Mouse (Mus musculus): ENCODE data around the gene Olfr1366. TPM values are rescaled to one million over a fixed set of nuclear protein-coding genes. Genes with fewer than 3 reads are reported as not detected.
A peak's percentile ranks its signal among the peaks of the same experiment; 100 is the strongest.
"Not testable (repeated sequence)": the region's sequence is repeated elsewhere in the genome, so short reads cannot be mapped to it uniquely, and the experiment has no call there.

Olfr1366 gene
- polyA plus RNA-seq, 1 experiment from 2014 or later: not detected

DNA sequence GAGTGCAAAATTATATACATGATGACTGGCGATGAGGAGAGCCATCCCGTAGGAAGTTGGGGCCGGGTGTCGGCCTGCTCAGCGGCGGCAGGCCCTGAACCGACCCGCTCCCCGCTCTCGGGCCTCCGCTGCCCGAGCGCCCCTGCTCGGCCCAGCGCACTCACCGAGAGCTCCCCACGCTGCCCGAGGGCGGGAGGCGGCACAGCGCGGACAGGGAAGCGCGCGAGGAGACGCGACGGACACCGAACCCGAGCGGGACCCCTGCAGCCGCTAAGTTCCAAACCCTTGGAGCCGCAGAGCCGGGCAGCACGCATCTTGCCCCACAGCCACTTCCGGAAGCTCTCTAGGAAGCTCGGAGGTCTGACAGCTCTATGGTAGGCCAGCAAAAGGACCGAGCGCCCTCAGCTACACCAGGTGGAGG, 11.8 kb downstream of the Olfr1366 start, which contains the start of gene Zkscan8:
Gene Zkscan8, minus strand, starts transcription at position 340 of the 421 bp plus-strand sequence.
- no peaks in the 10 kb centered on the region for H3K27me3 ChIP-seq (ENCODE audit: insufficient read depth, low read length)
- H3K4me1 ChIP-seq (ENCODE audit: insufficient read depth): peaks cover 9% of the 10 kb centered on the region; the same call in 1 of the 2 replicates
- DNase-seq (peak; percentile 90), ATAC-seq (peak; percentile 100)
- H3K9ac ChIP-seq (replicated peaks): peak within 1 kb of the TSS; percentile 92
- TF ChIP-seq CTCF (IDR thresholded peaks at IDR 0.05; ENCODE audit: low read depth) (no peak; the same call in 1 of the 2 replicates), EP300 (IDR thresholded peaks at IDR 0.05; ENCODE audit: low read depth) (no peak)
- H3K27ac ChIP-seq (ENCODE audit: low read depth): peak within 1 kb of the TSS; percentile 92
- no peaks in the 10 kb centered on the region for H3K9me3 ChIP-seq (ENCODE audit: low read length)
- H3K36me3 ChIP-seq (replicated peaks; ENCODE audit: insufficient read depth, low read length): peaks cover 9% of the 10 kb centered on the region
- WGBS (ENCODE audit: insufficient replicate concordance): 0% methylated on average over 39 of the region's 39 CpGs
- peak within 1 kb of the TSS; percentile 77 for H3K4me3 ChIP-seq (ENCODE audit: low read depth, low read length)
- H3K4me2 ChIP-seq (ENCODE audit: low read depth, low read length): peak within 1 kb of the TSS; percentile 74

DNA sequence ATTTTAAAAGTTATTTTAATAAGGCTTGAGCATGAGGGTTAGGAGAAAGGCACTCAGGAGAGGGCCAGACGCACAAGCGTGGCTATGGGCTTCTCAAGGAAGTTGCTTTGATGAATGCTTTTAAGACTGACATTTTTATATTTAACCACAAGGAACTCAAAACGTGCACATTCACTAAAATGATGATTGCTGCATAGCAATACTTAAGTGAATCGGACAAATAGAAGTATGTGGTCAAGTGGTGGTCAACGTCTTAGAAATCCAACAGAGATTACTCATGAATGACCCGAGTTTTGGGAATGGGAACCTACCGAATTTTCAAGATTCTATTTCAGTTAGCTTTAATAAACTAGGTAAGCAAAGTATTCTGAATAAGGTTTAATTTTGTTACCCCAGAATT, 12.5 kb downstream of the Olfr1366 start:
- Histone ChIP-seq H3K4me1 (ENCODE audit: insufficient read depth) (peaks cover 9% of the 10 kb centered on the region; the same call in 1 of the 2 replicates), H3K36me3 (replicated peaks; ENCODE audit: insufficient read depth, low read length) (peaks cover 14% of the 10 kb centered on the region), H3K27ac (ENCODE audit: low read depth) (no peak overlapping the region), H3K9me3 (ENCODE audit: low read length) (no peaks in the 10 kb centered on the region), H3K9ac (replicated peaks) (no peak overlapping the region), H3K4me2 (ENCODE audit: low read depth, low read length) (peak overlapping the region; percentile 74), H3K4me3 (ENCODE audit: low read depth, low read length) (peak overlapping the region; percentile 77), H3K27me3 (ENCODE audit: insufficient read depth, low read length) (no peaks in the 10 kb centered on the region)
- WGBS (ENCODE audit: insufficient replicate concordance): 41% methylated on average over 7 of the region's 7 CpGs
- DNase-seq (no peak), ATAC-seq (no peak)
- no peak for TF ChIP-seq EP300 (IDR thresholded peaks at IDR 0.05; ENCODE audit: low read depth)
- TF ChIP-seq CTCF (IDR thresholded peaks at IDR 0.05; ENCODE audit: low read depth): no peak

DNA sequence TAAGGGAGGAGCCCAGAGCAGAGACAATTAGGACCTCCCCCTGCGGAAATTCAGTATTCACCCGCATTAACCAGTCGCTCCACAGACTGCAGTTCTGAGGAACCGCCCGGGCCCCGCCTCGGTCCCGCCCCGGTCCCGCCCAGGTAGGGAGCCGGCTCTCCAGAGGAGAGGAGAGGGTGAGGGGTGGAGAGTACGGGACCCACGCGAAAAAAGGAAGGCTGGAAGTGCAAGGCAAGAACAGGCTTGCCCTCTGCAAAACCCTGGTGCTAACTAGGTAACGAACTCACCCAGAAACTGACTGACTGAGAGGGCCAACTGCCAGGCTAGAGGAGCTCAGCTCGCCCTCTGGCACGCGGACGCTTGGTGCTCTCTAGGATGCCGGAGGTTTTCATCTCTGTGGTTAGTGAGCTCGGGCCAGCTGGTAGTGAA, 36.4 kb downstream of the Olfr1366 start:
- no peaks in the 10 kb centered on the region for H3K9me3 ChIP-seq (ENCODE audit: low read length)
- WGBS (ENCODE audit: insufficient replicate concordance): under 1% methylated on average over 21 of the region's 21 CpGs
- peak overlapping the region; percentile 63 for H3K4me2 ChIP-seq (ENCODE audit: low read depth, low read length)
- 0 out of 2 replicates have a peak, but pooled peaks cover 3% of the 10 kb centered on the region for H3K4me1 ChIP-seq (ENCODE audit: insufficient read depth)
- H3K9ac ChIP-seq (replicated peaks): peak overlapping the region; percentile 60
- ATAC-seq (peak; percentile 100), DNase-seq (peak; percentile 92)
- no peaks in the 10 kb centered on the region for H3K36me3 ChIP-seq (replicated peaks; ENCODE audit: insufficient read depth, low read length)
- peak overlapping the region; percentile 63 for H3K4me3 ChIP-seq (ENCODE audit: low read depth, low read length)
- TF ChIP-seq EP300 (IDR thresholded peaks at IDR 0.05; ENCODE audit: low read depth): no peak
- H3K27me3 ChIP-seq (ENCODE audit: insufficient read depth, low read length): no peaks in the 10 kb centered on the region
- peak overlapping the region; percentile 69 for H3K27ac ChIP-seq (ENCODE audit: low read depth)

DNA sequence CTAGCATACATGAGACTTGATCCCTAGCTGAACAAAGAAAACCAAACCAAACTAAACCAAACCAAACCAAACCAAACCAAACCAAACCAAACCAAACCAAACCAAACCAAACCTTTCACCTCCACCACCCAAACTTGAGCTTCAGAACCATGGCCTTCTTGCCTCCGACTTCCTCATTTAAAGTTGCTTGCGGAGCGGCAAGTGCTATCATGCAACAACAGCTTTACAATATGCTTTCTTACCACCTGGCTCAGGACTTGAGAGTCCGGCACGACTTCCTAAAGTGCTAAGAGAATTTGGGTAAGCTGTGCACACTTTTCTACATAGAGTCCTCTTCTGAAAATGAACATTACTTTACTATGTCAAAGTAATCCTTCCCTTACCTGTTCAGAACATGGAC, 40.3 kb downstream of the Olfr1366 start:
- Histone ChIP-seq H3K27me3 (ENCODE audit: insufficient read depth, low read length) (no peaks in the 10 kb centered on the region), H3K27ac (ENCODE audit: low read depth) (no peak overlapping the region), H3K4me3 (ENCODE audit: low read depth, low read length) (no peak overlapping the region), H3K9me3 (ENCODE audit: low read length) (no peaks in the 10 kb centered on the region), H3K4me1 (ENCODE audit: insufficient read depth) (0 out of 2 replicates have a peak, but pooled peaks cover 3% of the 10 kb centered on the region), H3K9ac (replicated peaks) (no peak overlapping the region), H3K36me3 (replicated peaks; ENCODE audit: insufficient read depth, low read length) (no peaks in the 10 kb centered on the region), H3K4me2 (ENCODE audit: low read depth, low read length) (no peak overlapping the region)
- no peak for ATAC-seq
- 73% methylated on average over 5 of the region's 5 CpGs for WGBS (ENCODE audit: insufficient replicate concordance)
- no peak for DNase-seq
- TF ChIP-seq CTCF (IDR thresholded peaks at IDR 0.05; ENCODE audit: low read depth) (no peak), EP300 (IDR thresholded peaks at IDR 0.05; ENCODE audit: low read depth) (no peak)

DNA sequence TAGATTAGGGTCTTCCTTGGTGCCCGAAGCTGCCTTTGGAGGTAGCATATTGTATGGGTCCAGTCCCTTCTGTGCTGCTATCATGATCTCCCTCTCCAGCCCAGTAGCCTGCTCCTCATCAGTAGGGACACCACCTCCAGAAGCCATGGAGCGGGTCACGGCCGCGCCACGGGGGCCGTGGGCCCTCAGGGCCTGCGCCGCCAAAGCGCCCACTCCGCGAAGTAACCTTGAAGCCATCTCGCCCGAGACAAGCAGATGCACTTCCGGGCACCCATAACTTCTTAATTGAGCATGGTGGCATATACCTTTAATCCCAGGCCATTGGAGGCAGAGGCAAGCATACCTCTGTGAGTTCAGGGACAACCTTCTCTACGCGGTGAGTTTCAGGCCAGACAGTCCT, 41.4 kb downstream of the Olfr1366 start, which contains the start of gene Gm11273:
Gene Gm11273, minus strand, starts transcription at position 237 of the 400 bp plus-strand sequence.
- not testable (repeated sequence) for ATAC-seq; H3K9ac ChIP-seq (replicated peaks); H3K27ac ChIP-seq (ENCODE audit: low read depth); H3K4me3 ChIP-seq (ENCODE audit: low read depth, low read length); H3K4me2 ChIP-seq (ENCODE audit: low read depth, low read length); H3K36me3 ChIP-seq (replicated peaks; ENCODE audit: insufficient read depth, low read length); H3K27me3 ChIP-seq (ENCODE audit: insufficient read depth, low read length); H3K9me3 ChIP-seq (ENCODE audit: low read length); H3K4me1 ChIP-seq (ENCODE audit: insufficient read depth); DNase-seq
- WGBS (ENCODE audit: insufficient replicate concordance): 92% methylated on average over 16 of the region's 17 CpGs

DNA sequence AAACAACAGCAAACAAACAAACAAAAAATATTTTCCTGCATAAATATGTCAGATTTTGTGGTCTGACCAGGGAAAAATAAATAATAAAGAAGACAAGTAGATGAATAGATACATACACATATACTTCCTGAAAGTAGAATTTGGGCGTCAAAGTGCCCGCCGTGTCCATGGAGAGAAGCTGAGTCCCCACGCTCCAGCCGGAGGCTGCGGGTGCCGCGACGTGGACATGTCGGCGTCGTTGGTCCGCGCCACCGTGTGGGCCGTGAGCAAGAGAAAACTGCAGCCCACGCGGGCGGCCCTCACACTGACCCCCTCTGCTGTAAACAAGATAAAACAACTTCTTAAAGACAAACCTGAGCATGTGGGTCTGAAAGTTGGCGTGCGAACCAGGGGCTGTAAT, 47.5 kb downstream of the Olfr1366 start, which contains the start of gene AK157302:
Gene AK157302, plus strand, starts transcription at position 144 of the 400 bp plus-strand sequence.
- Histone ChIP-seq H3K27me3 (ENCODE audit: insufficient read depth, low read length) (no peaks in the 10 kb centered on the region), H3K4me2 (ENCODE audit: low read depth, low read length) (no peak within 1 kb of the TSS), H3K9me3 (ENCODE audit: low read length) (no peaks in the 10 kb centered on the region), H3K36me3 (replicated peaks; ENCODE audit: insufficient read depth, low read length) (no peaks in the 10 kb centered on the region), H3K4me1 (ENCODE audit: insufficient read depth) (no peaks in the 10 kb centered on the region), H3K9ac (replicated peaks) (no peak within 1 kb of the TSS), H3K27ac (ENCODE audit: low read depth) (no peak within 1 kb of the TSS), H3K4me3 (ENCODE audit: low read depth, low read length) (no peak within 1 kb of the TSS)
- 87% methylated on average over 21 of the region's 21 CpGs for WGBS (ENCODE audit: insufficient replicate concordance)
- ATAC-seq: no peak
- DNase-seq: no peak
- TF ChIP-seq EP300 (IDR thresholded peaks at IDR 0.05; ENCODE audit: low read depth) (no peak), CTCF (IDR thresholded peaks at IDR 0.05; ENCODE audit: low read depth) (no peak)

Data from liver, postnatal 0 days (tissue).